Mouse (Mus musculus): ENCODE measurements at regions not wholly inside any gene's neighbourhood (a gene's known extent, or its start where the extent isn't known, plus 50 kb on each side); places are given as distances from the start of the nearest gene placed in this dataset.

Small RNA genes lying in the stretch of these regions (microRNA-seq; reads per million reads assigned to microRNA genes)
- 0 reads per million in 2 experiments for gene Mir6341

All from layer of hippocampus, postnatal 14 days (tissue).